Mouse (Mus musculus) midbrain, postnatal 0 days (tissue): Measurements from ENCODE around the gene Gdpd3. TPM values are rescaled to one million over a fixed set of nuclear protein-coding genes. Genes with fewer than 3 reads are reported as not detected.
A peak's percentile ranks its signal among the peaks of the same experiment; 100 is the strongest.

ENCODE experiments used
- ATAC-seq: fragments of 200-750 bp; cut with Nextera tagmentation; 2 replicates; pipeline ENCODE4 v1.8.0; 2017; ENCODE audit warnings: moderate number of reproducible peaks, mild to moderate bottlenecking, moderate TSS enrichment, moderate library complexity; ENCODE audit not compliant: low FRiP score
- DNase-seq: peaks from one replicate; pipeline ENCODE4 v3.0.0-alpha.2; 2015; ENCODE audit warnings: low spot score
- H3K27ac ChIP-seq: fragments of 300-500 bp; sonication (generic); 2 replicates; pipeline ENCODE4 v1.5.1; 2014; ENCODE audit warnings: low read depth, mild to moderate bottlenecking, low read length, mixed read lengths
- H3K27me3 ChIP-seq: fragments of 300-500 bp; sonication (generic); 2 replicates; pipeline ENCODE4 v1.6.1; 2014; ENCODE audit warnings: low read length, control low read depth, mixed read lengths; ENCODE audit not compliant: insufficient read depth
- H3K36me3 ChIP-seq: fragments of 300-500 bp; sonication (generic); 2 replicates; pipeline ENCODE4 v1.6.1; 2014; ENCODE audit warnings: low read length, control low read depth, mixed read lengths; ENCODE audit not compliant: insufficient read depth
- H3K4me1 ChIP-seq: fragments of 300-500 bp; sonication (generic); 2 replicates; pipeline ENCODE4 v1.6.1; 2014; ENCODE audit warnings: mild to moderate bottlenecking, control low read depth, antibody characterized with exemption, low read length, mixed read lengths; ENCODE audit not compliant: insufficient read depth
- H3K4me2 ChIP-seq: fragments of 300-500 bp; sonication (generic); 2 replicates; pipeline ENCODE4 v1.6.1; 2014; ENCODE audit warnings: low read depth, mild to moderate bottlenecking, low read length, mixed read lengths; ENCODE audit not compliant: poor library complexity, severe bottlenecking
- H3K4me3 ChIP-seq: fragments of 300-500 bp; sonication (generic); 2 replicates; pipeline ENCODE4 v1.5.1; 2014; ENCODE audit warnings: low read depth, mild to moderate bottlenecking, low read length, moderate library complexity
- H3K9ac ChIP-seq: fragments of 300-500 bp; sonication (generic); replicated peaks from 2 replicates; pipeline ENCODE4 v1.6.1; 2014; ENCODE audit warnings: mild to moderate bottlenecking, low read length, moderate library complexity, mixed read lengths; ENCODE audit not compliant: poor library complexity, severe bottlenecking
- H3K9me3 ChIP-seq: fragments of 300-500 bp; sonication (generic); 2 replicates; pipeline ENCODE4 v1.6.1; 2016; ENCODE audit warnings: low read length, control low read depth
- CTCF ChIP-seq: IDR thresholded peaks from 2 replicates; pipeline ENCODE4 v1.5.1; 2016; ENCODE audit warnings: antibody characterized with exemption, mild to moderate bottlenecking
- WGBS: fragments of 180-500 bp; shearing (Covaris S2); extraction: QIAGEN DNeasy Blood & Tissue Kit; methylation state at CpG from one replicate; pipeline ENCODE4 v1.1.7; 2014; 5-methylcytosine and 5-hydroxymethylcytosine counted together
- polyA plus RNA-seq: library from polyadenylated mRNA; unstranded; fragments of >200 nt; fragmentation: Nextera tagmentation; extraction: Ambion mirVana; gene quantifications from 2 replicates; pipeline ENCODE4 v1.2.1, GENCODE M21; 2015
- total RNA-seq: library from RNA; depleted of rRNA; stranded (reverse); fragments of >200 nt; gene quantifications from 2 replicates; pipeline ENCODE4 v1.2.3, GENCODE M21; 2014

The Gdpd3 gene
- total and polyA plus RNA-seq, 2 experiments from 2014 or later = 1.3 TPM; not detected in 1

DNA sequence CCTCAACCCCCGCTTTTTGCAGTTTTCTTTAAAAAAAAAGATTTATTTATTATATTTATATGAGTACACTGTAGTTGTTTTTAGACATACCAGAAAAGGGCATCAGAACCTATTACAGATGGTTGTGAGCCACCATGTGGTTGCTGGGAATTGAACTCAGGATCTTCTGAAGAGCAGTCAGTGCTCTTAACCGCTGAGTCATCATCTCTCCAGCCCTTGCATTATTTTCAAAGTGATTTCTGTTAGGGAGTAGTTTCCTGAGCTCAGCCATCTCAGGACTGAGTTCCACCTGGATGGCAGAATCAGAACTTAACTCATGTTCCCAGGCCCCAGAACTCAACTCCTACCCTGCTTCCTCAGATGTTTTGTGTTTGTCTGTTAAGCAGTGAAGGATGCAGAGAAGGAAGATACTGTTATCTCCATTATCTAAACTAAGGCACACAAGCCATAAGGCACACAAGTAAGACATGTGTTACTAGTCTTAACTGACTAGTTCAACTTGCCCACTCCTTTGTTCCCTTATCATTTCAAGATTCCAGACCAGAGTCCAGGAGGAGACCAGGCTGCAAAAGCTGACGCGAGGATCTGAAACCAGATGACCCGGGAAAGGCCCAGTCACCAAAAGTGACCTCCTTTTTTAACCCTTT lies 43.7 kb downstream of the Gdpd3 start:
- Histone ChIP-seq H3K4me1 (peaks cover 6% of the 10 kb centered on the region; the same call in 1 of the 2 replicates), H3K4me2 (peak overlapping the region; percentile 83), H3K9me3 (no peaks in the 10 kb centered on the region), H3K4me3 (no peak overlapping the region), H3K27ac (no peak overlapping the region), H3K9ac (no peak overlapping the region), H3K27me3 (no peaks in the 10 kb centered on the region), H3K36me3 (no peaks in the 10 kb centered on the region; the same call in 1 of the 2 replicates)
- no peak for ATAC-seq
- WGBS = 69% methylated on average over 5 of the region's 5 CpGs
- TF ChIP-seq CTCF = no peak
- no peak for DNase-seq

DNA sequence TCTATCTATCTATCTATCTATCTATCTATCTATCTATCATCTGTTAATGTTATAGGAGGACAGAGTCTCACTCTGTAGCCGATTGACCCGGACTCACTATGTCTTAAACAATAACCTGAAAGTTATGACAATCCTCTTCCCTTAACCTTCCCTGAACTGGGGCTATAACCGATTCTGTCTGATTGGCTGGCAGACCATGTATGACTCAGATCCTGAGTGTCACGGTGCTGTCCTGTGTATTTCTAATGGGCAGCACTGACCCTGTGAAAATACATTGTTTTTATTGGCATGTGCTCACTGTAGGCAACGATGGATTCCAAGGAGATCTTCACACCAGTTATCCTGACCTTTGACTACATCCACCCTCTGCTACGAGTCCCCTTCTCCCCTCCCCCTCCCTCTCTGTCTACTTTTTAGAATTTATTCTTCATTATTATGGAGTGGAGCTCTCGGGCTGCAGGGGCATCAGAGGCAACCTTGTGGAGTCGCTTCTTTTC lies 49.6 kb downstream of the Gdpd3 start:
- no peak overlapping the region for H3K4me2 ChIP-seq
- DNase-seq (no peak), ATAC-seq (no peak)
- H3K36me3 ChIP-seq = no peaks in the 10 kb centered on the region
- H3K4me1 ChIP-seq = no peaks in the 10 kb centered on the region
- H3K27me3 ChIP-seq = no peaks in the 10 kb centered on the region
- 50% methylated on average over 8 of the region's 8 CpGs for WGBS
- H3K4me3 ChIP-seq = no peak overlapping the region
- H3K27ac ChIP-seq = no peak overlapping the region
- no peak overlapping the region for H3K9ac ChIP-seq
- TF ChIP-seq CTCF = no peak
- no peaks in the 10 kb centered on the region for H3K9me3 ChIP-seq

DNA sequence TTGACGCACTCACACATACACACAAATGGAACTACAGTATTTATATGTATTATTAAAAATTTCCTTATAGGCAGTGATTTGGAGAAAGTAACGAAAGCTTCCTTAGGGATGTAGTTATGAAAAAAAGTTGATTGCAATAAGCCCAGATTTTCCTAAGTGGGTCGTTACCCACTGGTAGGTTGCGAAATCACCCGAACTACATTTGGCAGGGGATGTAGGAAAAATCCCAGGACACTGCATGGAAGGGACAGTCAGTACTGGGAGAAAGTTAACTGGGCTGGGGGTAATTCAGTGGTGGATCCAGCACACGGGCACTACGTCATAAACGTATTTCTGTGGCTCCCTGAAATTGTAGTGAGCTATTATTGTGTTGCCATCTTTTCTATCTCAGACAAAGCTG lies 50.4 kb downstream of the Gdpd3 start:
- Histone ChIP-seq H3K9ac (no peak overlapping the region), H3K4me1 (no peaks in the 10 kb centered on the region), H3K4me2 (no peak overlapping the region), H3K4me3 (no peak overlapping the region), H3K36me3 (no peaks in the 10 kb centered on the region), H3K9me3 (no peaks in the 10 kb centered on the region), H3K27me3 (no peaks in the 10 kb centered on the region), H3K27ac (no peak overlapping the region)
- no peak for ATAC-seq
- no peak for DNase-seq
- no peak for TF ChIP-seq CTCF
- WGBS = 85% methylated on average over 8 of the region's 8 CpGs

DNA sequence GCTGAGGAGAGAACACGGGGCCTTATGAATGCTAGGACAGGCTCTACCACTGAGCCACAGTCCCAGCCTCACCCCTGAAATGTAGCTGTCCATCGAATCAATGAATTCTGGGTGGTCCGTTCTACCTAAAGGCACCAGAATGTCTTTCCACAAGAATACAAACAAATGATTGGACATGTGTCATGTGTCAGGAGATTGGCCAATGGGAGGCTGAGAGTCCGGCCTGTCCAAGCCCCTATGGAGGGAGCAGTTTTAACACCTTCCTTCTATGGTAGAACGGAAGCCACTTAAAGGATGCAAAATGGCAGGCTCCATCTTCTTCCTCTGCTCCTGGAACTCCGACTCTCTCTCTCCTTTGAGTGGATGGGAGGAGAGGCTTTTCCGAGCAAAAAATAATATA lies 51.5 kb downstream of the Gdpd3 start:
- Histone ChIP-seq H3K4me2 (no peak overlapping the region), H3K9me3 (no peaks in the 10 kb centered on the region), H3K27me3 (no peaks in the 10 kb centered on the region), H3K4me1 (peaks cover 7% of the 10 kb centered on the region), H3K36me3 (no peaks in the 10 kb centered on the region), H3K9ac (no peak overlapping the region), H3K4me3 (no peak overlapping the region), H3K27ac (no peak overlapping the region)
- no peak for DNase-seq
- no peak for TF ChIP-seq CTCF
- WGBS = 90% methylated on average over 7 of the region's 7 CpGs
- no peak for ATAC-seq

DNA sequence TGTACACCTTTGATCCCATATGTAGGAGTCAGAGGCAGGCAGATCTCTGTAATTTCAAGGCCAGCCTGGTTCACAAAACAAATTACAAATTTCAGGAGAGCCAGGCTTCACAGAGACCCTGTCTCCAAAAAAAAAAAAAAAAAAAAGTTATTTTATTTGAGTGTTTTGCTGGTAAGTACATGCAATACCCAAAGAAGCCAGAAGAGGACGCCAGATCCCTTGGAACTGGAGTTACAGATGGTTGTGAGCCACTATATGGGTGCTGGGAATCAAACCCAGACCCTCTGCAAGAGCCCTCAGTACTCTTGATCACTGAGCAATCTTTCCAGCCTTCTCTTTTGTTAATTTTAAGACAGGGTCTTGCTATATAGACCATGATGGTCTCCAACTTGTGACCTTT lies 52.7 kb downstream of the Gdpd3 start:
- H3K27ac ChIP-seq = no peak overlapping the region
- no peak overlapping the region for H3K4me2 ChIP-seq
- WGBS = 32% methylated on average over 1 of the region's 1 CpGs
- DNase-seq (no peak), ATAC-seq (no peak)
- H3K9me3 ChIP-seq = no peaks in the 10 kb centered on the region
- no peaks in the 10 kb centered on the region for H3K27me3 ChIP-seq
- TF ChIP-seq CTCF = peak; percentile 43
- H3K9ac ChIP-seq = no peak overlapping the region
- no peaks in the 10 kb centered on the region for H3K36me3 ChIP-seq
- no peak overlapping the region for H3K4me3 ChIP-seq
- peaks cover 9% of the 10 kb centered on the region for H3K4me1 ChIP-seq

DNA sequence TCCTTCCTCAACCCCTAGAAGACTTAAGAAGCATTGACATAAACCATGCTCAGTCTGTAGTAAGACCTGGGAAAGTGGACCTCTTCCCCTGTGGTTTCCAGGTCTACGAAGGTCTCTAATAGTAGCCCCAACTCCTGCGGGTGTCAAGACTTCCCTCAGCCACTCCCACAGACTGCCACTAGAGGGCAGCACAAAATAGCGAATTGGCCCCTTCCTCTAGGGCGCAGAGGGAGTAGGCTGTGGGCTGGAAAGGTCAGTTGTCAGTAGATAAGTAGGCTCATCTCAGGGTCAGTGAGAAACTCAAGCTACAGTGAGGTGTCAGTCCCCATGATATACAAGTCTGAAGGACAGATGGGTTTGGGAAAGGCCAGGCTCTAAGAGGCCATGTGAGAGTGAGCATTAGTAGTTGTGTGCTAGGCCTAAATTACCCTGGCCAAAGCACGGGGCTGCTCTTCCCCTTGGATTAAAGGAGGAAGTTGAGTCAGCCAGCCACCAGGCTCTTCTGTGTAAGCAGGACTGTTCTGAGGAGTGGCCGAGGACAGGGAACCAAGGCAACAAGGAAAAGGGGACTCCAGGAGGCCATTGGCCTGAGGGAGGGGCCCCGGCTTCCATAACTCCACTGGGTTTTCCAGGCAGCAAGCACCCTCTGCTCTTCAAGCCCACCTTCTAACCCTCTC lies 55.8 kb downstream of the Gdpd3 start:
- peak overlapping the region; percentile 75 for H3K4me3 ChIP-seq
- peak overlapping the region; percentile 83 for H3K27ac ChIP-seq
- WGBS = 23% methylated on average over 7 of the region's 7 CpGs
- H3K9ac ChIP-seq = peak overlapping the region; percentile 87
- no peaks in the 10 kb centered on the region for H3K27me3 ChIP-seq
- TF ChIP-seq CTCF = peak; percentile 98
- DNase-seq = peak; percentile 78
- H3K9me3 ChIP-seq = no peaks in the 10 kb centered on the region
- H3K4me2 ChIP-seq = peak overlapping the region; percentile 52
- no peaks in the 10 kb centered on the region for H3K36me3 ChIP-seq
- ATAC-seq = no peak
- peaks cover 15% of the 10 kb centered on the region for H3K4me1 ChIP-seq
